Mouse (Mus musculus) heart, postnatal 0 days (tissue): ENCODE measurements around the gene Pdlim4.

Experiments used
- CTCF ChIP-seq: IDR thresholded peaks from 2 replicates; pipeline ENCODE4 v1.5.1; 2016; ENCODE audit warnings: antibody characterized with exemption, control low read depth, low read depth
- EP300 ChIP-seq: IDR thresholded peaks from 2 replicates; pipeline ENCODE4 v1.6.1; 2016; ENCODE audit warnings: antibody characterized with exemption, low read depth

- no peak for TF ChIP-seq CTCF
- TF ChIP-seq EP300 = no peak
Measured at GRCm38 (mm10) chr11:54084976-54085375, 16.2 kb upstream of the Pdlim4 start.
